Mouse (Mus musculus) megakaryocyte, embryonic 14.5 days (primary cell): ENCODE measurements around the gene Slc34a2.

Experiments
- FLI1 ChIP-seq: IDR thresholded peaks from 2 replicates; pipeline ENCODE4 v1.6.1; 2012; ENCODE audit warnings: low read length, inconsistent platforms, mixed read lengths
- GATA1 ChIP-seq: IDR thresholded peaks from 3 replicates; pipeline ENCODE4 v1.6.1; 2012; ENCODE audit warnings: mixed read lengths, low read length, inconsistent platforms, borderline replicate concordance

DNA sequence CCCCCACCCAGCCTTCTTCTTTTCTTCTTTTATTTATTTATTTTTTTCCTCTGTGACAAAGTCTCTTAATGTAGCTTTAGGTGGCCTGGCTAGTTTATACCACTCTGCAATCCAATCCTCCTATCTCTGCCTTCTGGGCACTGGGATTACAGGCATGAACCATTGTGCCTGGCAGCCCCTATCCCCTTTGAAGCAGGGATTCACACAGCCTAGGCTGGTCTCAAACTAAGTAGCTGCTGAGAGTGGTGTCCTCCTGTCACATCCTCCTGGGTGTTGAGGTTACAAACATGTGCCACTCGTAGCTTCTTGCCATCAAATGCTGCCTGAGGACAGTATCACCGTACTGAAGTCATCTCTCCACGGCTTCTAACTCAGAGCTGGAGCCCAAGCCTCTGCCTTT is 41.7 kb upstream of the Slc34a2 start:
- TF ChIP-seq FLI1 = no peak
- no peak for TF ChIP-seq GATA1
